Mouse (Mus musculus) small intestine, adult 2 months (tissue): Measurements from ENCODE around the gene Slc34a1.

Experiments
- CTCF ChIP-seq: fragments of 200-500 bp; IDR thresholded peaks from 2 replicates; pipeline ENCODE4 v1.5.1; 2012; ENCODE audit warnings: low read depth, mild to moderate bottlenecking, control low read depth, inconsistent platforms, low read length, moderate library complexity, mixed read lengths; ENCODE audit not compliant: insufficient replicate concordance, insufficient read length; ENCODE audit errors: extremely low read depth
- POLR2A ChIP-seq: fragments of 200-500 bp; IDR thresholded peaks from 2 replicates; pipeline ENCODE4 v1.6.1; 2012; ENCODE audit warnings: low read depth, mild to moderate bottlenecking, control low read depth, inconsistent platforms, low read length, moderate library complexity

GRCm38 (mm10) chr13:55369531-55370114 is 28.4 kb upstream of the Slc34a1 start, which contains the start of gene Rgs14:
- TF ChIP-seq CTCF = no peak
- TF ChIP-seq POLR2A = no peak; the same call in 1 of the 2 replicates
